Mouse (Mus musculus) neutrophil, adult 5-6 weeks (primary cell): ENCODE results near the gene Ccl27a. TPM values are rescaled to one million over a fixed set of nuclear protein-coding genes. Genes with fewer than 3 reads are reported as not detected.

ENCODE experiments used
- ATAC-seq: fragments of 151-379, 151-347 bp; 2 replicates; pipeline ENCODE4 v1.8.0; 2017; ENCODE audit warnings: mild to moderate bottlenecking, moderate TSS enrichment; ENCODE audit not compliant: insufficient number of reproducible peaks, poor library complexity, low FRiP score, severe bottlenecking; ENCODE audit errors: extremely low read depth
- total RNA-seq: library from RNA; stranded (forward); fragments of 200-1000 nt; gene quantifications from 2 replicates; pipeline ENCODE4 v1.2.3, GENCODE M21; 2017

The Ccl27a gene
- total RNA-seq, 1 experiment from 2014 or later: 5.6 TPM

DNA sequence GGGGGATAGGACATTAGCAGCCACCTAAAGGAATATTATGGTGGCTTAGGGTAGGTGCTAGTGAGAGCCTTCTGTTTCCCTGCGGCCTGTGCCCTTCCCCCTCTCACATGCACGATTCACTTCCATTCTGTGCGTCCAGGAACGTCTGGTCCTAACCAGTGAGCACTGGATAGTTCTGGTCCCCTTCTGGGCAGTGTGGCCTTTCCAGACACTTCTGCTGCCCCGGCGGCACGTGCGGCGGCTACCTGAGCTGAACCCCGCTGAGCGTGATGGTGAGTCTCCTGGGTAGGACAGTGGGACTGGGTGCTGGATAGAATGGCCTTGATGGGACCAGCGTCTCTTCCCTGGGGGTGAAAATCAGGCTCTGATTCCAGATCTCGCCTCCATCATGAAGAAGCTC lies 16.7 kb downstream of the Ccl27a start:
- ATAC-seq: no peak

- no peak for ATAC-seq
Measured at GRCm38 (mm10) chr4:41756440-41756839, 17.6 kb downstream of the Ccl27a start.

GRCm38 (mm10) chr4:41755338-41756305 lies 18.4 kb downstream of the Ccl27a start, which contains the start of gene Sigmar1:
Gene Sigmar1, minus strand, starts transcription at chr4:41756157.
- peak; percentile 75 for ATAC-seq

- ATAC-seq: peak; percentile 30
Measured at GRCm38 (mm10) chr4:41754797-41755337, 19.2 kb downstream of the Ccl27a start, which contains the start of gene Galt. Gene Galt, plus strand, starts transcription at chr4:41755228.

DNA sequence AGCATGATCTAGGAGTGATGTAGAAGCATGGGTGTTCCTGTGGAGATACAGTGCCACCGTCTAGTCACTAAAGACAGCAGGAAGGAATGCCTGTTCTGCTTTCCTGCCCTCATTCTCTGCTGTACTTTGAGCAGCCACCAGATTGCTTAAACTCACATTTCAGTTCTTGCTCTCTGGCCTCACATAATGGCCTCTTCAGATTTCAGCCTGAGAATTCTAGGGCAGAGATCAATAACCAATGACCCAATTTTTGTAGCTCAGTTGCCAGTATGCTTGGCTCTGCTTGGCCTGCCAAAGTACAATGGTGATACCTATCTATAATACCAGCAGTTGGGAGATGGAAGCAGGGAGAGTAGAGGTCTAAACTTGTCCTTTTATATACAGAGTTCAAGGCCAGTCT lies 29.0 kb downstream of the Ccl27a start:
- ATAC-seq: no peak

- ATAC-seq: no peak
Measured at GRCm38 (mm10) chr4:41744131-41744530, 29.9 kb downstream of the Ccl27a start.

GRCm38 (mm10) chr4:41741158-41741560 lies 32.9 kb downstream of the Ccl27a start:
- peak; percentile 89 for ATAC-seq

DNA sequence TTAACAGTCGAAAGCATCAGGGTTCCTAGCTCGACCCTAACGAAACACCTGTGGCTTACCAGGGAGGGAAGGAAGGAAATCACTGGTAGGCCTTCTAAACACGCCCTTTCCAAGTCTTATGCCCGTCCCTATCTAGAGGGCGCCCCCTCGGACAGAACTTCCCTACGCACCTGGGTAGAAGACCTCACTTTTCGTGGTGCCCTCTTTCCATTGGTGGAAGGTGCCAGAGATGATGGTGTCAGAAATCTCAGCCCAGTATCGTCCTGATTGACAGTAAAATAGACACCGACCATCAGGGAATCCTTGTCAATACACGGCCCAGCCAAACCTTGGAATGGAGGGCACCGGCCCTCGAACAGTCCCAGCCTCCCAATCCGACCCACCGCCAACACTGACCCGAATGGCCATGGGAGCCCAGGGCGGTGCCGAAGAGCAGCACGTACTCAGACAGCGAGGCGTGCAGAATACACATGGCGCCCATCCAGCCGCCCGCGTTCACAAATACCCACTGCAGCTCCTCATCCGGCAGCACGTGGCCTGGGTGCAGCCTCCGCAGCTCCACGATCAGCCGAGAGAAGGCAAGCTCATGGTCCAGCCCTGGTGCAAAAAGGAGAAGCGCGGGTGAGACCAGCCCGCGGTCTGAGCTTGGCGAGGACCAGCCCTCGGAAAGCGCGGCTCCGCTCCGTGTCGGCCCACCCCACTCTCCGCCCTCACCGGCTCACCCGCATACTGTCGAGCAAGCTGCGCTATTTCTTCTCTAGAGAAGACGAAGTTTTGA lies 33.5 kb downstream of the Ccl27a start:
- ATAC-seq: peak; percentile 47

DNA sequence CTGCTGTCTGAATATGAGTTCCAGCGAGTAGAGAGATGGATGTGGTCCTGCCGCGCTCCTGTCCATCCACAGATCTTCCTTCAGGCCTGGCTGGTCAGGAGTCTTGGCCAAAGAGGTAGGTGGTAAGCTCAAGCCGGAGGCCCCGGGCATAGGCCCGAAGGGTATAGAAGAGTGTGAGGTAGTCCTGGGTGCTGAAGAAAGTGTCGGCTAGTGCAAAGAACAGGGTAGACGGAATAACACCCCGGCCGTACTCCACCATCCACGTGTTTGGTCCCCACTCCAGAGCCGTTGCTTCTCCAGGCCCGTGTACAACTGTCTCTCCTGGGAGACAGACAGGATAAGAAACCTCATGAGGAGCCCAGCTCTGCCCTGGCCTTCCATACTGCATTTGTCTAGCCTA lies 34.8 kb downstream of the Ccl27a start:
- ATAC-seq: no peak

DNA sequence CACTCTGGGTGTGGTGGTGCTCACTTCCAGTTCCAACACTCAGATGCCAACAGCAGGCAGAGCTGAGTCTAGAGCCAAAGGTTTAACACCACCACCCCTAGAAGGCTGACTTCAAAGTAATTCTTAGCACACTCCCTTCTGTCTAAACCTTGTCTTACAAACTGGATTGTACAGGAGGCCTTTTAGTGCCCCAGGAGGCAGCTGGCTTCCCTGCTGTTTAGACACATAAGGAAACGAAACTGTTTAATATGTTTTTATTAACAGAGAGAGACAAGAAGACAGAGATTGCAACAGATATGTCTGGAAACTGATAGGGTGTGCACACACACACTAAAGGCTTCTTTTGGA lies 35.8 kb downstream of the Ccl27a start:
- ATAC-seq: no peak

- ATAC-seq: peak; percentile 56
Measured at GRCm38 (mm10) chr4:41737602-41738255, 36.3 kb downstream of the Ccl27a start.

- no peak for ATAC-seq
Measured at GRCm38 (mm10) chr4:41731052-41731765, 42.8 kb downstream of the Ccl27a start, which contains the start of gene Arid3c. Gene Arid3c, minus strand, starts transcription at chr4:41731142.

- no peak for ATAC-seq
Measured at GRCm38 (mm10) chr4:41726826-41727621, 47.0 kb downstream of the Ccl27a start.

- ATAC-seq: peak; percentile 96
Measured at GRCm38 (mm10) chr4:41722918-41723351, 51.1 kb downstream of the Ccl27a start, which contains the start of gene Dctn3. Gene Dctn3, minus strand, starts transcription at chr4:41723170.
